Mouse (Mus musculus) heart, embryonic 14.5 days (tissue): ENCODE data around the gene Pigf. TPM values are rescaled to one million over a fixed set of nuclear protein-coding genes. Genes with fewer than 3 reads are reported as not detected.
A peak's percentile ranks its signal among the peaks of the same experiment; 100 is the strongest.

Experiments used
- ATAC-seq: fragments of 200-750 bp; cut with Nextera tagmentation; 2 replicates; pipeline ENCODE4 v1.8.0; 2017; ENCODE audit warnings: low read depth, moderate TSS enrichment; ENCODE audit not compliant: insufficient number of reproducible peaks, insufficient read depth, low FRiP score
- H3K27ac ChIP-seq, 2 experiments: fragments of 200-500 bp in 1 of 2; fragments of 300-500 bp in 1 of 2; sonication (generic) in 1 of 2; replicated peaks in 1 of 2; 2 replicates each; pipeline ENCODE4 v1.5.1; 2012 to 2014; ENCODE audit warnings: low read depth in 2 of 2, low read length in 2 of 2, control low read depth in 1 of 2, mild to moderate bottlenecking in 1 of 2, mixed read lengths in 1 of 2; ENCODE audit not compliant: control insufficient read depth in 1 of 2, insufficient read depth in 1 of 2
- H3K27me3 ChIP-seq: fragments of 300-500 bp; sonication (generic); 2 replicates; pipeline ENCODE4 v1.6.1; 2014; ENCODE audit warnings: mild to moderate bottlenecking, low read length, control low read depth; ENCODE audit not compliant: control insufficient read depth, insufficient read depth
- H3K36me3 ChIP-seq: fragments of 300-500 bp; sonication (generic); 2 replicates; pipeline ENCODE4 v1.6.1; 2014; ENCODE audit warnings: mild to moderate bottlenecking, control low read depth, low read length, mixed read lengths; ENCODE audit not compliant: control insufficient read depth, insufficient read depth
- H3K4me1 ChIP-seq, 2 experiments: fragments of 200-500 bp in 1 of 2; fragments of 300-500 bp in 1 of 2; sonication (generic) in 1 of 2; 2 replicates each; pipeline ENCODE4 v1.6.1; 2012 to 2014; ENCODE audit warnings: low read length in 2 of 2, control low read depth in 1 of 2, mixed read lengths in 1 of 2; ENCODE audit not compliant: control insufficient read depth in 2 of 2, insufficient read depth in 2 of 2
- H3K4me2 ChIP-seq: fragments of 300-500 bp; sonication (generic); 2 replicates; pipeline ENCODE4 v1.6.1; 2014; ENCODE audit warnings: mild to moderate bottlenecking, low read length
- H3K4me3 ChIP-seq, 2 experiments: fragments of 200-500 bp in 1 of 2; fragments of 300-500 bp in 1 of 2; sonication (generic) in 1 of 2; 2 replicates each; pipeline ENCODE4 v1.5.1; 2012 to 2014; ENCODE audit warnings: low read length in 2 of 2, mild to moderate bottlenecking in 2 of 2, control low read depth in 1 of 2, low read depth in 1 of 2, moderate library complexity in 1 of 2; ENCODE audit not compliant: control insufficient read depth in 1 of 2, insufficient read depth in 1 of 2
- H3K9ac ChIP-seq: fragments of 300-500 bp; sonication (generic); 2 replicates; pipeline ENCODE4 v1.6.1; 2014; ENCODE audit warnings: mild to moderate bottlenecking, low read length
- H3K9me3 ChIP-seq: fragments of 300-500 bp; sonication (generic); 2 replicates; pipeline ENCODE4 v1.6.1; 2016; ENCODE audit warnings: low read length, control low read depth; ENCODE audit not compliant: control insufficient read depth
- WGBS: fragments of 180-500 bp; shearing (Covaris S2); extraction: QIAGEN DNeasy Blood & Tissue Kit; methylation state at CpG from one replicate; pipeline ENCODE4 v1.1.7; 2014; 5-methylcytosine and 5-hydroxymethylcytosine counted together
- polyA plus RNA-seq: library from polyadenylated mRNA; unstranded; fragments of >200 nt; fragmentation: Nextera tagmentation; extraction: Ambion mirVana; gene quantifications from 2 replicates; pipeline ENCODE4 v1.2.1, GENCODE M21; 2014

The Pigf gene
- polyA plus RNA-seq, 1 experiment from 2014 or later, result 12.5 TPM

DNA sequence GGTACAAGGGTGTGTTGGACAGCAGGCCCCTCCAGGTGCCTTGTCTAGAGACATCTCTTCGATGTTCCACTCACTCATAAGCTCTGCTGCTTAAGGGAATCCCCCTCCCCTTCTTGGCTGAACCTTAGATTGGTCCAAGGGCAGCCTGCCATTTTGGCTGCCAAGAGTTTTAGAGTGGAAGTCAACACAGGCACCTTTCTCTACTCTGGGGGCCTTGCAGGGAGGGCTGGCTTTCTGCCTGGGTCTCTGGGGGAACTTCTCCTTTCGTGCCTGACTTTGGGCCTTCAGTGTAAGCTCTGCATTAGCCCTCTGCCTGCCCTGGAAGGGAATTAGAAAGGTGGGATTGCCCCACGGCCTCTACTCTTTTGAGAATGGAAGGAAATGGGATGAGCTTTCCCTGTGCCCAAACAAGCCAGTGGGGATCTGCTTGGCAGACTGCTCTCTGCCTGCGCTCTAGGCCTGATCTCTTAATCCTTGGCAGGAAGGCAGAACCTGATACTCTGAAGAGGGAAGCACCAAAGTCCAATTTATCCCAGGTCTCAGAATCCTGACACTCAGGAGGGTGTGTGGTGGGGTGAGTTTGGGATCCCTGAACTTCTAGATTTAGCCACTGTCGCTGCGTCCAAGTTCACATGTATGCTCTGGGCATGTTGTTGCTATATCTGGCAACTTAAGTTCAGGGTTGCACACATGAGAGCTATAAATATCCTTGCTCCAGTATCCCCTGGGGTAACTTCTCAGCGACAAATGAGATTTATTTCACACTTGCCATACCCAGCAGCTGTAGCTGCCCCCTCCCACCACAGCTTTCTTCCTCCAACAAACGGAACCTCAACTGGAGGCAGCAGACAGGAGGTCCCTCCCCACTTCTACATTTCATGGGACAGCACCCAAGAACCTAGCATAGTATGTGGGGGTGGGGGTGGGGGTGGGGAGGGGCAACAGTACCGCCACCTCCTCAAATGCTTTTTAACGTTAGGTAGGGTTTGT is 57.4 kb downstream of the Pigf start:
- peak overlapping the region; percentile 3 for H3K9ac ChIP-seq
- H3K36me3 ChIP-seq, result peaks cover 51% of the 10 kb centered on the region
- ATAC-seq, result no peak
- peak overlapping the region; percentile 55 for H3K4me2 ChIP-seq
- H3K27me3 ChIP-seq, result no peaks in the 10 kb centered on the region
- H3K9me3 ChIP-seq, result no peaks in the 10 kb centered on the region
- H3K27ac ChIP-seq, result peak overlapping the region; percentile 92 to 96
- H3K4me3 ChIP-seq, result peak overlapping the region; percentile 0 to 10; a peak in 1 of 4 replicates
- peaks cover 31 to 50% of the 10 kb centered on the region in 2 experiments for H3K4me1 ChIP-seq
- 51% methylated on average over 10 of the region's 10 CpGs for WGBS

- ATAC-seq, result no peak
- peaks cover 33 to 52% of the 10 kb centered on the region in 2 experiments for H3K4me1 ChIP-seq
- H3K9ac ChIP-seq, result no peak overlapping the region
- WGBS, result 87% methylated on average over 12 of the region's 12 CpGs
- H3K27me3 ChIP-seq, result no peaks in the 10 kb centered on the region
- no peaks in the 10 kb centered on the region for H3K9me3 ChIP-seq
- H3K4me2 ChIP-seq, result 0 out of 2 replicates have a peak overlapping the region, but pooled peaks have one; percentile 55
- H3K36me3 ChIP-seq, result peaks cover 44% of the 10 kb centered on the region
- no peak overlapping the region for H3K4me3 ChIP-seq
- H3K27ac ChIP-seq, result peak overlapping the region; percentile 92 to 96
Measured at GRCm38 (mm10) chr17:86967048-86967447, 58.2 kb downstream of the Pigf start.

DNA sequence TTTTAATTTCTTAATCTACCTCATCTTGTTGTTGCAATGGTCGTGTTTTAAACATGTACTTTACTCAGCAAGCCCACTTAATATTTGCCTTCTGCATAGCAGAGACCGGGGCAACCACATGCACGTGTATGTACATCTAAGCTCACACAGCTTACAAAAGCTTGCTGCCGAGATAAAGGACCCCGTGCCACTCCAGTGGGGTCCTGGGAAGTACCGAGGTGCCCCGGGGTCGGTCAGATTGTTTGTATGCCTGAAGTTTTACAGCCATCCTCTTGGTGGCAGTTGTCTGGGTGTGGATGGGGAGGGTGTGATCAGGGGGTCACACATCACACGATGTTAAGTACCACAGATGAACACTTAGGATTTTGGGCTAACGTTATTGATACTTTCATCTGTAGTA is 59.2 kb downstream of the Pigf start:
- Histone ChIP-seq H3K27ac (no peak overlapping the region), H3K9ac (no peak overlapping the region), H3K4me3 (no peak overlapping the region), H3K9me3 (no peaks in the 10 kb centered on the region), H3K27me3 (no peaks in the 10 kb centered on the region), H3K4me2 (no peak overlapping the region), H3K4me1 (peaks cover 42 to 62% of the 10 kb centered on the region in 2 experiments), H3K36me3 (peaks cover 34% of the 10 kb centered on the region)
- ATAC-seq, result no peak
- 73% methylated on average over 10 of the region's 10 CpGs for WGBS

DNA sequence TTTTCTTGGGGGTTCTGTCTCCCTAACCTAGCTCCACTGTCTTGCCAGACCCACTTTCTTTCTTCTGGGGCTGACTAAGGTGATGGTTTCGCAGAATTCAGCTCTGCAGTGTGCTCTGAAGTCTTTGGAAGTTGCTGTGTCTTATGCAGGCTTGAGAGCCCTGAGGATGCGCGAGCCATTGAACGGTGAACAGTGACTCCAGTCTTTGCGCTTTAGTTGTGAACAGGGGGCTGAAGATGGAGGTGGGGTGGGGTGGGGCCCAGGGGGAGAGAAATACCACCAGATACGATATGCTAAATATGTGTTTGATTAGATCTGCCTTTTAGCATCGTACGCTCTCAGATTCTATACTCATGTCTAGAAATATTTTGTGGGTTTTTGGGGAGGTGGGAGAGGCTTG is 60.1 kb downstream of the Pigf start:
- Histone ChIP-seq H3K4me3 (peak overlapping the region; percentile 37 to 78), H3K9ac (peak overlapping the region; percentile 74), H3K4me1 (peaks cover 50 to 68% of the 10 kb centered on the region in 2 experiments), H3K9me3 (no peaks in the 10 kb centered on the region), H3K27ac (peak overlapping the region; percentile 87 to 97), H3K36me3 (peaks cover 25% of the 10 kb centered on the region), H3K27me3 (no peaks in the 10 kb centered on the region), H3K4me2 (peak overlapping the region; percentile 91)
- WGBS, result 79% methylated on average over 8 of the region's 8 CpGs
- ATAC-seq, result no peak

- H3K27ac ChIP-seq, result peak overlapping the region; percentile 95 to 97
- no peaks in the 10 kb centered on the region for H3K9me3 ChIP-seq
- no peaks in the 10 kb centered on the region for H3K27me3 ChIP-seq
- H3K4me1 ChIP-seq, result peaks cover 55 to 67% of the 10 kb centered on the region in 2 experiments
- WGBS, result under 1% methylated on average over 10 of the region's 10 CpGs
- H3K36me3 ChIP-seq, result peaks cover 19% of the 10 kb centered on the region
- H3K9ac ChIP-seq, result peak overlapping the region; percentile 88
- peak overlapping the region; percentile 78 to 99 for H3K4me3 ChIP-seq
- peak overlapping the region; percentile 91 for H3K4me2 ChIP-seq
- ATAC-seq, result peak; percentile 60
Measured at GRCm38 (mm10) chr17:86964502-86964901, 60.7 kb downstream of the Pigf start.

- peaks cover 18% of the 10 kb centered on the region for H3K36me3 ChIP-seq
- H3K4me2 ChIP-seq, result peak overlapping the region; percentile 91
- peak overlapping the region; percentile 78 to 99 for H3K4me3 ChIP-seq
- peaks cover 55 to 62% of the 10 kb centered on the region in 2 experiments for H3K4me1 ChIP-seq
- H3K9me3 ChIP-seq, result no peaks in the 10 kb centered on the region
- WGBS, result 0% methylated on average over 6 of the region's 6 CpGs
- H3K27ac ChIP-seq, result peak overlapping the region; percentile 95 to 97
- peak overlapping the region; percentile 88 for H3K9ac ChIP-seq
- no peaks in the 10 kb centered on the region for H3K27me3 ChIP-seq
- no peak for ATAC-seq
Measured at GRCm38 (mm10) chr17:86964041-86964440, 61.2 kb downstream of the Pigf start.

- H3K9me3 ChIP-seq, result no peaks in the 10 kb centered on the region
- peak overlapping the region; percentile 91 for H3K4me2 ChIP-seq
- H3K36me3 ChIP-seq, result peaks cover 18% of the 10 kb centered on the region
- peak; percentile 7; the same call in 1 of the 2 replicates for ATAC-seq
- peak overlapping the region; percentile 78 to 99 for H3K4me3 ChIP-seq
- peak overlapping the region; percentile 97 for H3K27ac ChIP-seq
- H3K9ac ChIP-seq, result peak overlapping the region; percentile 88
- H3K27me3 ChIP-seq, result no peaks in the 10 kb centered on the region
- peaks cover 51 to 57% of the 10 kb centered on the region in 2 experiments for H3K4me1 ChIP-seq
- WGBS, result 2% methylated on average over 18 of the region's 26 CpGs
Measured at GRCm38 (mm10) chr17:86963586-86963902, 61.7 kb downstream of the Pigf start.
